Mouse (Mus musculus) heart, postnatal 25 days (tissue): ENCODE measurements around the gene Gabrg1. TPM values are rescaled to one million over a fixed set of nuclear protein-coding genes. Genes with fewer than 3 reads are reported as not detected.

Source experiments
- DNase-seq: peaks from one replicate; pipeline ENCODE4 v3.0.0; 2022; ENCODE audit warnings: low spot score
- intact Hi-C: fragments of 180-260 bp; cut with DNase I; formaldehyde crosslinking; loops from one replicate; pipeline ENCODE4 v1.15.1; 2025
- total RNA-seq, 2 experiments: library from RNA; stranded (reverse); gene quantifications; 2 replicates each; pipeline ENCODE4 v1.2.3; 2021

Gene Gabrg1
- total RNA-seq, result not detected

DNA sequence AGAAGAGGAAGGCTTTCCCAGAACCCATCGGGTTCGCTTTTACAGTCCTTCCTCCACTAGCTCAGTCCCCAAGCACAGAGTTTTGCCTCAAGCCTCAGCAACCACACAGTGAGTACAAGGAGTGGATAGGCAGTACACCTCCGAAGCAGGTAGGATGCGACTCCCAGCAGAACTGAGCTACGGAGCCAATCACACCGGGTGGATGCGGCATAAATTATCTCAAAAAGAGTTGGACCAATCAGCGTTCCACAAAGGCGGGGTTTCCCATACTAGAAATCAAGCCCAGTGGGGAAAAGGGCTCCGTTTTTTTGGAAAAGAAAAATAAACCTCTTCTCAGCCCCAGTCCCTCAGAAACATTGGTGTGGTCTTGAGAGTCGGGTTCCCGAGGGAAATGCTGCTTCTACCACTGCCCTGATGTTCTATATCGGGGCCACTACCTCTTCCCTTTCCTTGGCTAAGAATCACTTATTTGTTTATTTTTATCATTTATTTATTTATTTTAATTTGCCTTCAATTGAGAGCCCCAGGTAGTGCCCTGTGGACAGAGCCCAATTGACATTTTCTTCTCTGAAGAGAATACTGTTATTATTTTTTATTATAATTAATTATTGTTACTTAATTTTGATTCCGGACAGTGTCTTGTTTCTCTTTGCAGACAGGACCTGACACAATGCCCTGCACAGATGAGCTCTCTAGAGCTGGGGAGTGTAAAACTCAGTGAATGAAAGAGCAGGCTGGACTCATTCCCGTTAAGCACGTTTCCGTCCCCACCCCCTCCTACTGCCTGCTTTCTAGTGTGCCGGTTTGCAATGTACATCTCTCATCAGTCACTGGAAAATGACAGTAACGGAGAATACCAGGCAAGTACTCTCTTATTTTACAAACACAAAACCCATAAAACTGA is at the start of gene Gabrg1:
Gene Gabrg1, minus strand, starts transcription at position 426 of the 904 bp plus-strand sequence.
- intact Hi-C loops, result no loop called here
- DNase-seq, result no peak

- DNase-seq, result no peak
- intact Hi-C loops, result no loop called here
These were observed 41.6 kb upstream of the Gabrg1 start for GRCm38 (mm10) chr5:70884026-70884425.

DNA sequence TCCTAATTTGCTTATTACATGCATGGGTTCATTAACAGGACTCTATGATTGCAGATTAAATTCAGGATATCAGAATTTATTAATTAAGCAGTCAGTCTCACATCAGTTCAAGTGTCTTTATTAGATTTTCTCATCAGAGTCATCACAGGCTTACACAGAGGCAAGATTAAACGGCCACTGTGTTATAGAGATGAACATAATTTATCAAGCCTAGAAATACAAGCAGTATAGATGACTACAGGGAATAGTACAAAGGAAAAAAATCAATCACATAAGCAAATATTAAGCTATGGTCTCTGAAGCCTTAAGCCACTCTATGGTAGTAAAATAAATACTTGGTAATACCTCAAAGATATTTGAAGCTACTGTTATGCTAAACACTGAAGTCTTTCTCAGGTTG is 27.7 kb upstream of the Gabrg1 start:
- no peak for DNase-seq

DNA sequence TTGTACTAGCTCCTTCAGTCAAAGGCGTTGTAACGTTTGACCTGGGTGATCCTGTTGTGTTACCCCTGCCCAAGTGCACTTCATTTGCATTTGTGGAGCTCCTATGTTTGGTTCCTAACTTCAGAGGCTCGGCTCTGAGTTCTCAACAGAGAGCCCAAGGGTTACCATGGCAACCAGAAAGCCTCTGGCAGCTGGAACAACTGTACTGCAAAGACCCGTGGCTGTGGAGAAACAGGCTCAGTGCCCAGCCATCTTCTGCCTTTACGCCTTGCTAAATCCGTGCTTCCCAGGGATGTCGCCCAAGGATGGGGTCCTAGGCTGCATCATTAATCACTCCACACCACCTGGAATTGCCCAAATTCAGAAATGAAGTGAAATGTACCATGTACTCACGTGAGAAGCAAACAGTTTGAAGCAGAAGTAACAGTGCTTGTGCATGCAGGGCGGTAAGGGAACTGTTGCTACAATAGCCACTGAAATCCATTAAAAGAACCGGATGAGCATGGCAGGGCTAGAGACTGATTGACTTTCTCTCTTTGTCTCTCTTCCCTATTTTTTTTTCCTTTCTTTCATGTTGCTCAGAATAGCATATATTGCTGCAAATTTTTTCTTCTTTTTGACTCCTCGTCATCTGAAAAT is 798 bp upstream of the Gabrg1 start:
- intact Hi-C loops, result no loop called here

More for the DNA sequence above, 27.7 kb upstream of the Gabrg1 start:
- intact Hi-C loops, result no loop called here

GRCm38 (mm10) chr5:70818681-70819080 is 23.7 kb downstream of the Gabrg1 start:
- intact Hi-C loops, result no loop called here
- no peak for DNase-seq

More for the DNA sequence above, 798 bp upstream of the Gabrg1 start:
- no peak for DNase-seq

GRCm38 (mm10) chr5:70736156-70736555 is 106.3 kb downstream of the Gabrg1 start:
- DNase-seq, result no peak
- intact Hi-C loops, result no loop called here

- intact Hi-C loops, result no loop called here
- no peak for DNase-seq
These were observed 138.1 kb downstream of the Gabrg1 start for GRCm38 (mm10) chr5:70704361-70704760.
